Mouse (Mus musculus) frontal cortex, postnatal 14 days (tissue): Measurements from ENCODE around the gene Aldh2.
A peak's percentile ranks its signal among the peaks of the same experiment; 100 is the strongest.
"Not testable (repeated sequence)": the region's sequence is repeated elsewhere in the genome, so short reads cannot be mapped to it uniquely, and the experiment has no call there.

Experiments
- DNase-seq, 2 experiments: peaks; one replicate each; pipeline ENCODE4 v3.0.0; 2022; ENCODE audit warnings: low spot score in 2 of 2

Gene Aldh2

DNA sequence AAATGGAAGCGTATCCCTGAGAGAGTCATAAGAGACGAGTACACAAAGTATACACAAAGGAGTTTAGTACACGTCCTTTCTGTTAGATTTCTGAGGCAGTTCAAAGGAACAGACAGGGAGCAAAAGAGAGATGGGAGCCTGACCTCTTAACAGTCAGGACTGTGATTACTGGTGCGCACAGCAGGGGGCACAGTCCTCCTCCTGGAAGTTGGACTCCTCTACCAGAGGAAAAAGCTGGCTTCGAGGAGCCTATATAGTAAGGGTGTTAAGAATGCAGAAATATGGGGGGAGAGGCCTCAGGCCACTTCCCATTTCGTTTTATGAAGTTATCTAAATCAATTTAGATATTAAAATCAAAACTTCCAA is 47.1 kb downstream of the Aldh2 start:
- peak; percentile 23 to 38 for DNase-seq

DNA sequence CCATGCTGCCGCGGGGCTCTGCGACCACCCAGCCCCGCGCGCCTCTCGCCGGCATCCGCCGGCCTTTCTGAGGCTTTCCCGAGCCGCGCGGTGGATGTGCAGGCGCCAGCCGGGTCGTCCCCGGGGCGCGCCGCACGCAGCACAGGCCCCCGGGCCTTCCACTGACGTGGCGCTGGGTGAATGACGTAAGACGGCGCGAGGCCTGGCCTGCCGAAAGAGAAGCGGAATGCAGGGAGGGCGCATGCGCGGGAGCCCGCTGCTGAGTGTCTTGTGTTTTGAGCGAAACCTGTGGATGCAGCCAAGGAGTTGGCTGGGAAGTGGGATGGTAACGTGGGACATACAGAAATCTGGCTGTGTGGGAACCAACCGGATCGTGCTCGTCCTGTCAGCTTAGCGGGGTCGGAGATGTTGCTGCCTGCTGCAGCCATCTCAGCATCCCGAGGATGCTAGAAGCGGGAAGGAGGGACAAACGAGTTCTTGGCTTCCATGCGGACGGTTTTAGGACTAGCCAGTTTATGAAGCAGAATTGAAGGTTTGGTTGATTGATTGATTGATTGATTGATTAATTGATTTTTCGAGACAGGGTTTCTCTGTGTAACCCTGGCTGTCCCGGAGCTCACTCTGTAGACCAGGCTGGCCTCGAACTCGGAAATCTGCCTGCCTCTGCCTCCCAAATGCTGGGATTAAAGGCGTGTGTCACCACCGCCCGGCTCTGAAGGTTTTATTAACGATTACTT is 47.7 kb downstream of the Aldh2 start, which contains the start of gene Mapkapk5:
Mapkapk5 (minus strand) TSS at position 113 of the 737 bp plus-strand sequence.
- DNase-seq: peak; percentile 94 to 96

- no peak for DNase-seq
Observed at GRCm38 (mm10) chr5:121544910-121545792, 48.5 kb downstream of the Aldh2 start, which contains the start of the genes Adam1a and Gm42878. TSS of gene Adam1a (minus strand) at chr5:121545482. TSS of gene Gm42878 (minus strand) at chr5:121545482.

GRCm38 (mm10) chr5:121543370-121543769 is 50.3 kb downstream of the Aldh2 start:
- no peak for DNase-seq

- DNase-seq: no peak
Observed at GRCm38 (mm10) chr5:121541235-121541634, 52.4 kb downstream of the Aldh2 start.

GRCm38 (mm10) chr5:121540066-121540465 is 53.6 kb downstream of the Aldh2 start:
- no peak for DNase-seq

- no peak for DNase-seq
Observed at GRCm38 (mm10) chr5:121537588-121537987, 56.0 kb downstream of the Aldh2 start.

GRCm38 (mm10) chr5:121536921-121537555 is 56.6 kb downstream of the Aldh2 start:
- no peak for DNase-seq

DNA sequence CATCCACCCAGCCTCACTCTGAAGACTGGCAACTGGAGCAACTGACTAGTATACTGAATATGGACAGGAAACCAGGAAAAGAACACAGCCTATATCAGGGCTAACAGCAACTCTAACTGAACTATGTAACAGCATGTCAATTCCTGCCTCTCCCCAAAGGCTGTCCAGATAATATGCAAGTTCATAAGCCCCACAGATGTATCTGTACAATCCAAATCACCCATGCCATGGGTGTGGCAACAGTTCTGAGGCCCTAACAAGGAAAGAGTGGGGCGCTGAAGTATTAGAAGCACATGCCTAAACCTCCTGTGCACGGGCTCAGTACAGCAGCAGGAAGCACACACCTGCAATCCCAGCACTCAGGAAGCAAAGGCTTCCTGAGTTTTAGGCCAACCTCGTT is 58.5 kb downstream of the Aldh2 start:
- DNase-seq: no peak

DNA sequence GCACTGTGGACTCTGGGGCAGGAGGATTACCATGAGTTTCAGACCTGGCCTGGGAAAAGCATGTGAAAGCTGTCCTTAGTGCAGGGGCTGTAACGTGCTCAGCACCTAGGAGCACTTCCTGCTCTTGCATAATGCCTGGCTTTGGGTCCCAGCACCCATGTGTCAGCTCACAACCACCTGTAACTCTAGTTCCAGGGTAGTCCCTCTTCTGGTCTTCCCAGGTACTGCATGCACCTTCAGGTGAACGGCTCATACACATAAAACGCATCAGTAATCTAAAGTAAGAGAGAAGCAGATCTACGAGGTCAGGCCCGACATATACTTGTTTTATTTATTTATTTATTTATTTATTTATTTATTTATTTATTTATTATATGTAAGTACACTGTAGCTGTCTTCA is 59.1 kb downstream of the Aldh2 start:
- no peak for DNase-seq

DNA sequence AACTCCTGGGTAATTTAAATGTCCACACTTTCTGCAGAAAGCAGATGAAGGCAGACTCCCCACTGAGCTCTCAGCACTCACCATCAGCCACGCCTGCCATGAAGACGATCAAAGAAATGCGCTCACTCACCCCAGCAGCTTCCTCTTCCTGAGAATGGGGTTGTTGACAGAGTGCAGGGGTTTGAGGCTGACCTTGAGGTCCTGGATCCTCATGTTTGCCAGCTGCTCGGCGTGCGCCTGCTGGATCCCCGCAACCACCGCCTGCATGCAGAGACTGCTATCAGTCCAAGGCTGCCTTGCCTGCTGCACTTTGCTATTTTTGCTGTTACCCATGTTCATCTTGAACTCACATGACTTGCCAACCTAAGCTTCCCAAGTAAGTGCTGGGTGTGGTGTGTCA is 66.7 kb downstream of the Aldh2 start:
- DNase-seq: no peak

- no peak for DNase-seq
Observed at GRCm38 (mm10) chr5:121526526-121526925, 67.1 kb downstream of the Aldh2 start.

- DNase-seq: no peak
Observed at GRCm38 (mm10) chr5:121525774-121526450, 67.7 kb downstream of the Aldh2 start.

DNA sequence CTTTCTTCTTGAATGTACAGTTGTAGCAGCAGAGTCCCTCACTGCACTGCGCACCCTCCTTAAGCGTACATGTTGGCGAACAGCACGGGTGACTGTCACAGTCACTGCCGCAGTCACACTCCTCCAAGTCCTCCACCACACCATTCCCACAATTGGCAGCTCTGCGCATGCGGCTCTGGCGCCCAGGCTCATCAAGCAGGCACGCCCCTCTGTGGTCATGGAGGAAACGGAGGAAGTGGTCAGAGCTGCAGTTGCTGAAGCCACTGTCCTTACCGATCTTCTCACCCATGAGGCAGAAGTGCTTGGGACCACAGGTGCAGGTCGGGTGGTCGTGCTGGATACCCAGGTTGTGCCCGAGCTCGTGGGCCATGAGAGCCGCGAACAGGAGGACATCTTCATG is 73.9 kb downstream of the Aldh2 start:
- not testable (repeated sequence) for DNase-seq

GRCm38 (mm10) chr5:121518983-121519382 is 74.6 kb downstream of the Aldh2 start:
- no peak for DNase-seq
